Mouse (Mus musculus): ENCODE measurements around the gene Tbc1d22a. TPM values are rescaled to one million over a fixed set of nuclear protein-coding genes. Genes with fewer than 3 reads are reported as not detected.

The Tbc1d22a gene
- polyA plus RNA-seq, 1 experiment from 2014 or later = 8.7 TPM

GRCm38 (mm10) chr15:86344906-86345331, 130.7 kb downstream of the Tbc1d22a start:
- WGBS = 63% methylated on average over 8 of the region's 8 CpGs
- no peak overlapping the region for H3K4me3 ChIP-seq (ENCODE audit: low read depth, low read length)
- no peaks in the 10 kb centered on the region for H3K9me3 ChIP-seq (ENCODE audit: control insufficient read depth, low read length)
- H3K27me3 ChIP-seq (ENCODE audit: control insufficient read depth, insufficient read depth, low read length) = no peaks in the 10 kb centered on the region
- no peak overlapping the region for H3K9ac ChIP-seq (ENCODE audit: low read length)
- H3K4me2 ChIP-seq (replicated peaks; ENCODE audit: low read depth) = no peak overlapping the region
- H3K27ac ChIP-seq (replicated peaks) = no peak overlapping the region
- no peaks in the 10 kb centered on the region for H3K36me3 ChIP-seq (ENCODE audit: control insufficient read depth, insufficient read depth, low read length)
- DNase-seq (ENCODE audit: low spot score) (no peak), ATAC-seq (ENCODE audit: low FRiP score, low TSS enrichment) (no peak)
- TF ChIP-seq CTCF (IDR thresholded peaks at IDR 0.05; ENCODE audit: low read depth) (no peak), EP300 (optimal IDR thresholded peaks at IDR 0.05) (no peak)
- no peaks in the 10 kb centered on the region for H3K4me1 ChIP-seq (replicated peaks; ENCODE audit: control insufficient read depth, insufficient read depth)

- Histone ChIP-seq H3K4me2 (replicated peaks; ENCODE audit: low read depth) (no peak overlapping the region), H3K9ac (ENCODE audit: low read length) (no peak overlapping the region), H3K4me1 (replicated peaks; ENCODE audit: control insufficient read depth, insufficient read depth) (no peaks in the 10 kb centered on the region), H3K4me3 (ENCODE audit: low read depth, low read length) (no peak overlapping the region), H3K27me3 (ENCODE audit: control insufficient read depth, insufficient read depth, low read length) (no peaks in the 10 kb centered on the region), H3K9me3 (ENCODE audit: control insufficient read depth, low read length) (no peaks in the 10 kb centered on the region), H3K27ac (replicated peaks) (no peak overlapping the region), H3K36me3 (ENCODE audit: control insufficient read depth, insufficient read depth, low read length) (no peaks in the 10 kb centered on the region)
- no peak for ATAC-seq (ENCODE audit: low FRiP score, low TSS enrichment)
- 68% methylated on average over 9 of the region's 9 CpGs for WGBS
- TF ChIP-seq CTCF (IDR thresholded peaks at IDR 0.05; ENCODE audit: low read depth) (no peak), EP300 (optimal IDR thresholded peaks at IDR 0.05) (no peak)
- no peak for DNase-seq (ENCODE audit: low spot score)
Observed at GRCm38 (mm10) chr15:86345907-86346306, 131.6 kb downstream of the Tbc1d22a start.

- Histone ChIP-seq H3K36me3 (ENCODE audit: control insufficient read depth, insufficient read depth, low read length) (no peaks in the 10 kb centered on the region), H3K4me3 (ENCODE audit: low read depth, low read length) (no peak overlapping the region), H3K27ac (replicated peaks) (no peak overlapping the region), H3K9ac (ENCODE audit: low read length) (no peak overlapping the region), H3K4me1 (replicated peaks; ENCODE audit: control insufficient read depth, insufficient read depth) (no peaks in the 10 kb centered on the region), H3K4me2 (replicated peaks; ENCODE audit: low read depth) (no peak overlapping the region), H3K27me3 (ENCODE audit: control insufficient read depth, insufficient read depth, low read length) (no peaks in the 10 kb centered on the region), H3K9me3 (ENCODE audit: control insufficient read depth, low read length) (no peaks in the 10 kb centered on the region)
- ATAC-seq (ENCODE audit: low FRiP score, low TSS enrichment) = no peak
- no peak for TF ChIP-seq CTCF (IDR thresholded peaks at IDR 0.05; ENCODE audit: low read depth)
- TF ChIP-seq EP300 (optimal IDR thresholded peaks at IDR 0.05) = no peak
- WGBS = 89% methylated on average over 3 of the region's 3 CpGs
- no peak for DNase-seq (ENCODE audit: low spot score)
Observed at GRCm38 (mm10) chr15:86346606-86347005, 132.3 kb downstream of the Tbc1d22a start.

- no peak overlapping the region for H3K27ac ChIP-seq (replicated peaks)
- no peaks in the 10 kb centered on the region for H3K36me3 ChIP-seq (ENCODE audit: control insufficient read depth, insufficient read depth, low read length)
- whole genome bisulfite sequencing = 78% methylated on average over 2 of the region's 2 CpGs
- ATAC-seq (ENCODE audit: low FRiP score, low TSS enrichment) (no peak), DNase-seq (ENCODE audit: low spot score) (no peak)
- H3K4me1 ChIP-seq (replicated peaks; ENCODE audit: control insufficient read depth, insufficient read depth) = no peaks in the 10 kb centered on the region
- H3K4me3 ChIP-seq (ENCODE audit: low read depth, low read length) = no peak overlapping the region
- no peaks in the 10 kb centered on the region for H3K27me3 ChIP-seq (ENCODE audit: control insufficient read depth, insufficient read depth, low read length)
- no peaks in the 10 kb centered on the region for H3K9me3 ChIP-seq (ENCODE audit: control insufficient read depth, low read length)
- no peak overlapping the region for H3K4me2 ChIP-seq (replicated peaks; ENCODE audit: low read depth)
- no peak overlapping the region for H3K9ac ChIP-seq (ENCODE audit: low read length)
- TF ChIP-seq CTCF (IDR thresholded peaks at IDR 0.05; ENCODE audit: low read depth) = no peak
- TF ChIP-seq EP300 (optimal IDR thresholded peaks at IDR 0.05) = no peak
Observed at GRCm38 (mm10) chr15:86354932-86355331, 140.7 kb downstream of the Tbc1d22a start.

GRCm38 (mm10) chr15:86355857-86356256, 141.6 kb downstream of the Tbc1d22a start:
- 71% methylated on average over 2 of the region's 2 CpGs for WGBS
- Histone ChIP-seq H3K9ac (ENCODE audit: low read length) (no peak overlapping the region), H3K4me1 (replicated peaks; ENCODE audit: control insufficient read depth, insufficient read depth) (no peaks in the 10 kb centered on the region), H3K4me2 (replicated peaks; ENCODE audit: low read depth) (no peak overlapping the region), H3K27ac (replicated peaks) (no peak overlapping the region), H3K4me3 (ENCODE audit: low read depth, low read length) (no peak overlapping the region), H3K9me3 (ENCODE audit: control insufficient read depth, low read length) (no peaks in the 10 kb centered on the region), H3K27me3 (ENCODE audit: control insufficient read depth, insufficient read depth, low read length) (no peaks in the 10 kb centered on the region), H3K36me3 (ENCODE audit: control insufficient read depth, insufficient read depth, low read length) (no peaks in the 10 kb centered on the region)
- no peak for ATAC-seq (ENCODE audit: low FRiP score, low TSS enrichment)
- no peak for TF ChIP-seq EP300 (optimal IDR thresholded peaks at IDR 0.05)
- TF ChIP-seq CTCF (IDR thresholded peaks at IDR 0.05; ENCODE audit: low read depth) = no peak
- no peak for DNase-seq (ENCODE audit: low spot score)

GRCm38 (mm10) chr15:86360376-86360775, 146.1 kb downstream of the Tbc1d22a start:
- ATAC-seq (ENCODE audit: low FRiP score, low TSS enrichment) = no peak
- H3K27ac ChIP-seq (replicated peaks) = no peak overlapping the region
- no peaks in the 10 kb centered on the region for H3K4me1 ChIP-seq (replicated peaks; ENCODE audit: control insufficient read depth, insufficient read depth)
- no peak for DNase-seq (ENCODE audit: low spot score)
- no peaks in the 10 kb centered on the region for H3K27me3 ChIP-seq (ENCODE audit: control insufficient read depth, insufficient read depth, low read length)
- no peaks in the 10 kb centered on the region for H3K9me3 ChIP-seq (ENCODE audit: control insufficient read depth, low read length)
- 63% methylated on average over 3 of the region's 3 CpGs for WGBS
- H3K9ac ChIP-seq (ENCODE audit: low read length) = no peak overlapping the region
- no peak overlapping the region for H3K4me3 ChIP-seq (ENCODE audit: low read depth, low read length)
- no peak overlapping the region for H3K4me2 ChIP-seq (replicated peaks; ENCODE audit: low read depth)
- no peaks in the 10 kb centered on the region for H3K36me3 ChIP-seq (ENCODE audit: control insufficient read depth, insufficient read depth, low read length)
- TF ChIP-seq EP300 (optimal IDR thresholded peaks at IDR 0.05) (no peak), CTCF (IDR thresholded peaks at IDR 0.05; ENCODE audit: low read depth) (no peak)
